Mouse (Mus musculus) heart, embryonic 12.5 days (tissue): ENCODE data around the gene Notch1. TPM values are rescaled to one million over a fixed set of nuclear protein-coding genes. Genes with fewer than 3 reads are reported as not detected.

Experiments
- ATAC-seq: fragments of 200-750 bp; cut with Nextera tagmentation; 2 replicates; pipeline ENCODE4 v1.8.0; 2017; ENCODE audit warnings: moderate TSS enrichment, moderate library complexity; ENCODE audit not compliant: insufficient number of reproducible peaks, low FRiP score
- H3K27ac ChIP-seq: fragments of 300-500 bp; sonication (generic); 2 replicates; pipeline ENCODE4 v1.5.1; 2016; ENCODE audit warnings: mild to moderate bottlenecking, moderate library complexity; ENCODE audit not compliant: poor library complexity, severe bottlenecking
- H3K27me3 ChIP-seq: fragments of 300-500 bp; sonication (generic); replicated peaks from 2 replicates; pipeline ENCODE4 v1.6.1; 2016; ENCODE audit warnings: mild to moderate bottlenecking, moderate library complexity
- H3K36me3 ChIP-seq: fragments of 300-500 bp; sonication (generic); 2 replicates; pipeline ENCODE4 v1.6.1; 2016; ENCODE audit warnings: mild to moderate bottlenecking, moderate library complexity
- H3K4me1 ChIP-seq: fragments of 300-500 bp; sonication (generic); replicated peaks from 2 replicates; pipeline ENCODE4 v1.6.1; 2016; ENCODE audit warnings: mild to moderate bottlenecking
- H3K4me2 ChIP-seq: fragments of 300-500 bp; sonication (generic); 2 replicates; pipeline ENCODE4 v1.6.1; 2016; ENCODE audit warnings: mild to moderate bottlenecking, moderate library complexity
- H3K4me3 ChIP-seq: fragments of 300-500 bp; sonication (generic); 2 replicates; pipeline ENCODE4 v1.5.1; 2016; ENCODE audit warnings: mild to moderate bottlenecking
- H3K9ac ChIP-seq: fragments of 300-500 bp; sonication (generic); 2 replicates; pipeline ENCODE4 v1.6.1; 2016; ENCODE audit warnings: mild to moderate bottlenecking, moderate library complexity
- H3K9me3 ChIP-seq: fragments of 300-500 bp; sonication (generic); replicated peaks from 2 replicates; pipeline ENCODE4 v1.6.1; 2016; ENCODE audit warnings: mild to moderate bottlenecking, moderate library complexity
- WGBS: fragments of 180-500 bp; shearing (Covaris S2); methylation state at CpG from one replicate; pipeline ENCODE4 v1.1.7; 2016; 5-methylcytosine and 5-hydroxymethylcytosine counted together
- polyA plus RNA-seq: library from polyadenylated mRNA; unstranded; fragments of >200 nt; fragmentation: Nextera tagmentation; extraction: Ambion mirVana; gene quantifications from 2 replicates; pipeline ENCODE4 v1.2.1, GENCODE M21; 2016

The Notch1 gene
- polyA plus RNA-seq, 1 experiment from 2014 or later = 20.4 TPM

DNA sequence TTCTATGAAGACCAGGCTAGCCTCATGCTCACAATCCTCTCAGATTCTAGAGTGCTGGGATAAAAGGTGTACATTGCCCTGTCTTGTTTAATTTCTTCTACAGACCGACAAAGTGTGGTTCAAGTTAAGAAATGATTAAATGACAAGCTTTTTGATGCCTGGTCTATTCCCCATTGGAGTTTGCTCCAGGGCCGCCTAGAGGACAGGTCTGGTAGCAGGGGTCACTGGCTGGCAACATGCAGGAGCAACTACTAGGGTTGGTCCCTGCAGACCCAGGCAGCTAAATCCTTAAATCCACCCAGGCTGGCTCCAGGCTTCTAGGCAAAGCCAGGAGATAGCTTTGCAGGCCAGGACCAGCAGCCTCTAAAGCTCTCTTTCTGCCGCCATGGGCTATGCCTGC lies 53.5 kb downstream of the Notch1 start:
- Histone ChIP-seq H3K27ac (no peak overlapping the region), H3K9ac (no peak overlapping the region), H3K9me3 (no peaks in the 10 kb centered on the region), H3K4me3 (no peak overlapping the region), H3K4me2 (no peak overlapping the region), H3K36me3 (peaks cover 83% of the 10 kb centered on the region), H3K4me1 (peaks cover 36% of the 10 kb centered on the region), H3K27me3 (no peaks in the 10 kb centered on the region)
- WGBS = 84% methylated on average over 3 of the region's 3 CpGs
- no peak for ATAC-seq

DNA sequence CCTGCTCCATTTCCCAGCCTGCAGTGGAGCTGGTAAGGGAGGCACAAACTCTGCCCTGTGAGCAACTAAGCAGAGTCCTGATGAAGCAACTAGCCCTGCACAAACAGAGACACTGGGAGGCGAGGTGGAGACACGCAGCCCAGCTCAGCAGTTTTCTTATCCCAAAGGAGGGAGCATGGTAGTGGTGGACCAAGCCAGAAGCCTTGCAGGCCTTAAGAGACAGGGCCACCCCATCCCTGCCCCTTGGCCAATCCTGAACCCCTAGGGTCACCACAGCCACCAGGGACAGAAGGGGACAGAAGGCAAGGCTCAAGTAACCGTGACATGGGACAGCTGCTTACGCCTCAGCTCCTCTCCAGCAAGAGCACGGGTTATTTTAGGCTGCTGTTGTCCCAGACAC lies 54.8 kb downstream of the Notch1 start:
- no peak overlapping the region for H3K9ac ChIP-seq
- no peaks in the 10 kb centered on the region for H3K27me3 ChIP-seq
- H3K27ac ChIP-seq = no peak overlapping the region
- no peak overlapping the region for H3K4me3 ChIP-seq
- 77% methylated on average over 5 of the region's 5 CpGs for WGBS
- H3K4me2 ChIP-seq = no peak overlapping the region
- peaks cover 70% of the 10 kb centered on the region for H3K36me3 ChIP-seq
- H3K9me3 ChIP-seq = no peaks in the 10 kb centered on the region
- peaks cover 37% of the 10 kb centered on the region for H3K4me1 ChIP-seq
- no peak for ATAC-seq

DNA sequence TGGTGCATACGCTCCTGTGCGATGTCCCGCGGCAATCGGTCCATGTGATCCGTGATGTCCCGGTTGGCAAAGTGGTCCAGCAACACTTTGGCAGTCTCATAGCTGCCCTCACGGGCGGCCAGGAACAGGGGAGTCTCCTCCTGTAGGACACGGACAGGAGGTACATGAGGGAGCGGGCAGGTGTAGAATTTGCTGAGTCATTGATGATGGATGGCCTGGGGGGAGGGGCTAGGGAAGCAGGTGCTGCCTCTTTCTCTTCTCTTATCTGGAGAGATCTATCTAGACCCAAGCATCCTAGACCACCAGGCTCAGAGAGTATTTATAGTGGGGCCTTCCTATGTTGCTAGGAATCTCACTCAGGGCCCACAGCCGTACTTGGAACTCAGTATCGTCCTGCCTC lies 55.6 kb downstream of the Notch1 start:
- Histone ChIP-seq H3K4me3 (no peak overlapping the region), H3K27ac (no peak overlapping the region), H3K27me3 (no peaks in the 10 kb centered on the region), H3K4me2 (no peak overlapping the region), H3K9ac (no peak overlapping the region), H3K36me3 (peaks cover 63% of the 10 kb centered on the region), H3K9me3 (no peaks in the 10 kb centered on the region), H3K4me1 (peaks cover 37% of the 10 kb centered on the region)
- WGBS = 88% methylated on average over 13 of the region's 13 CpGs
- ATAC-seq = no peak

DNA sequence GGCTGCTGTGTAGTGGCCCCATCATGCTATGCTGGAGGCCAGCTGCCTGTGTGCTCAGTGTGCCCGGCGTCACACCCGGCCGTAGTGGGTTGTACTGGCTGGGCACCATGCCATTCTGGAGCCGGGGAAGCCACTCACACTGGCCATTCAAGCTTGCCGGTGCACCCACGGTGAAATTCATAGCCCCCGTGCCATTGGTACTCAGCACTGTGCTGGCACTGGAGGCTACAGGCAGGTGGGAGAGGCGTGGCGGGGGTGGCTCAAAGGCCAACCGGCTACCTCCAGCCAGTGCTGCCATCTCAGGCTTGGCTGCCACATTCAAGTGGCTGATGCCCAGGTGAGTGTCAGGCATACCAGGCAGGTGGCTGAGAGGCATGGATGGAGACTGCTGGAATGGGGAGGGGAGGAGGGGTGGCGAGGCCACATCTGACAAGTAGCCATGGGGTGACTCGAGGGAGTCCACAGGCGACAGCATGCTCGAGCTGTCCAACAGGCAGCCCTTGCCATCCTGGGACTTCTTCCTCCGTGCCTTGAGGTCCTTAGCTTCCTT lies 56.3 kb downstream of the Notch1 start:
- no peak for ATAC-seq
- Histone ChIP-seq H3K4me3 (no peak overlapping the region), H3K36me3 (peaks cover 58% of the 10 kb centered on the region), H3K27ac (no peak overlapping the region), H3K9me3 (no peaks in the 10 kb centered on the region), H3K4me1 (peaks cover 37% of the 10 kb centered on the region), H3K27me3 (no peaks in the 10 kb centered on the region), H3K4me2 (no peak overlapping the region), H3K9ac (no peak overlapping the region)
- WGBS = 91% methylated on average over 16 of the region's 16 CpGs

DNA sequence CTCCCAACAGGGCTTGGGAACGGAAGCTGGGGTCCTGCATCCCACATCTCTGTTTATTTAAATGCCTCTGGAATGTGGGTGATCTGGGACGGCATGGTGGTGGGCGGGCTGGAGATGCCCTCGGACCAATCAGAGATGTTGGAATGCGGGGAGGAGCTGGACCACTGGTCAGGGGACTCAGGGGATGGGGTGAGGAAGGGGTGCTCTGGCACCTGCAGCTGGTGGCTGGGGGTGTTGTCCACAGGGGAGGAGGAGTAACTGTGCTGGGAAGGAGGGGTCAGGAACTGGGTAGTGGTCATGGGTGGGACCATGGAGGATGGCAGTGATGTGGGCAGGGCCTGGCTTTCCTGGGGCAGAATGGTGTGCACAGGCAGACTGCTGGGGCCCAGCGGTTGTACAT lies 57.0 kb downstream of the Notch1 start:
- H3K4me1 ChIP-seq = peaks cover 37% of the 10 kb centered on the region
- H3K4me2 ChIP-seq = no peak overlapping the region
- H3K27me3 ChIP-seq = no peaks in the 10 kb centered on the region
- WGBS = 41% methylated on average over 6 of the region's 6 CpGs
- peaks cover 51% of the 10 kb centered on the region for H3K36me3 ChIP-seq
- H3K9me3 ChIP-seq = no peaks in the 10 kb centered on the region
- peak; percentile 27; the same call in 1 of the 2 replicates for ATAC-seq
- H3K27ac ChIP-seq = no peak overlapping the region
- no peak overlapping the region for H3K9ac ChIP-seq
- H3K4me3 ChIP-seq = no peak overlapping the region

DNA sequence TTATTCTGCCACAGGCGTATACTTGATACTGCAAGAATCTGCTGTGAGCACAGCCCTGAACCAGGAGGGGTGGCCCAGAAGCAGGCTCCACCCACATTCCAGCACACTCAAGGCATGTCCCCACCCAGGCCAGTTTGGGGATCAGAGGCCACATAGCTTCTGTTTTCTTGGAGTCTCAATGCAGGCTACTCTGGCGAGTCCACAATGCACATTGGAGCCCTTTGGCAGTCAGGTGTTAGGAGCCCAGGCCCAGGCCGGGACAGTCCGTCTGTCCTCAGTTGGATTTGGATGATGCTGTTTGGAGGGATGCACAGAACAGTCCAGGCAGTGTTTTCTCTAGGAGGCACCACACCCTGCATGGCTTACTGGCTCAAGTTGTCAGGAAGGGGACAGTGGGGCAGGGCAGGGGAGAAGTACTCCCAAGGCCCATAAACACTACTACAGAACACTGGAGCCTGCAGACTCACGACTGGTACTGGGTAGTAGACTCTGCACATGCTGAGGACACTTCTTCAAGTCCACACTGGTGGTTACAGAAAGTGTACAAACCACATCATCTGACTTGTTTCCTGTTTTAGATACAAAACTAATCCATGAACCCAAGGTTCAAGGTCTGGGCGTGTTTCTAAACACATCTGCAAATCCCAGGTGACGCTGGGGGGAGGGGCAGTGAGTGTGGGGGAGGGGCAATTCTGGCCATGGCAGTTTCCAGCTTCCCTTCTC lies 57.9 kb downstream of the Notch1 start:
- Histone ChIP-seq H3K27me3 (no peaks in the 10 kb centered on the region), H3K36me3 (peaks cover 44% of the 10 kb centered on the region), H3K4me3 (no peak overlapping the region), H3K4me2 (no peak overlapping the region), H3K9me3 (no peaks in the 10 kb centered on the region), H3K9ac (no peak overlapping the region), H3K27ac (peak overlapping the region; percentile 5; the same call in 1 of the 2 replicates), H3K4me1 (peaks cover 37% of the 10 kb centered on the region)
- ATAC-seq = peak; percentile 44; the same call in 1 of the 2 replicates
- WGBS = 37% methylated on average over 7 of the region's 7 CpGs

DNA sequence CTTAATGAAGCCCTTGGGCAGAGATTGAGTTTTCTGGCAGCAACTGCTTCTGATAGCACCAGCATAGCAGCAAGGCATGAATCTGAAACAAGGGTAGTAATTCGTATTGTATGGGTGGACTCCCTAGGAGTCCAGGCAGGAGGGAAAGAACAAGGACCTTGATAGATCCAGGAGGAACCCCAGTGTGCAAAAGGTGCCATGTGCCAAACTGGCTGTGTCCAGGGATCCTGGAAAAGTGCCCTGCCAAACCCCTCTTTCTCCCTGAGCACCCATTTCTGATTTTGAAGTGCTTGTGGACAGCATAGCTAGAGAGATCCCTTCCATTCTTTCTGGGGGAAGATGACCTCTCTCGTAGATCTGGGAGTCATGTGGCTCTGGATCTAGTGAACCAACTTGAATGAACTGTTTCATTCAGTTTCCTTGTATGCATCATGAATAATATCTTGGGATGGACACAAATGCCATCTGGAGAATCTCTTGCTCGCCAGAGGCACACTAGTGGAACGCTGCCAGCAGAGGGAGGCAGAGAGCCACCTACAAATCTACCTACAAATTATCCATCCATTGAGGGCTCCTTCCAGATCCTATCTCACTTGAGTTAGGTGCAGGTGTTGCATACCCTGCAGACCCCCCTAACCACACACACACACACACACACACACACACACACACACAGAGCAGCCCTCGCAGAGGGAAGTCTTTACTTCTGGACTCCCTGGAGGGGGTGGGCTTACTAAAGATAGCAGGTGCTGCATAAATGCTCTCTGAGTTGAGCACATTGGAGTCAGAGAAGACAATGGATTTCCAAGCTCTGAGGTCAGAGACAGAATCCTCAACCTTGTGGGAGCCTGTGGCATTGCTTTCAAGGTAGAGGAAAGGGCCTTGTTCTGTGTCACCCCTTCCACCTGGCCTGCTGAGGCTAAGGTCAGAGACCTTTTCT lies 67.1 kb downstream of the Notch1 start:
- peaks cover 28% of the 10 kb centered on the region for H3K4me1 ChIP-seq
- H3K9me3 ChIP-seq = no peaks in the 10 kb centered on the region
- H3K4me3 ChIP-seq = no peak overlapping the region
- WGBS = 25% methylated on average over 5 of the region's 5 CpGs
- H3K4me2 ChIP-seq = no peak overlapping the region
- no peak overlapping the region for H3K9ac ChIP-seq
- H3K27me3 ChIP-seq = no peaks in the 10 kb centered on the region
- no peak for ATAC-seq
- H3K27ac ChIP-seq = no peak overlapping the region
- 0 out of 2 replicates have a peak, but pooled peaks cover 3% of the 10 kb centered on the region for H3K36me3 ChIP-seq

DNA sequence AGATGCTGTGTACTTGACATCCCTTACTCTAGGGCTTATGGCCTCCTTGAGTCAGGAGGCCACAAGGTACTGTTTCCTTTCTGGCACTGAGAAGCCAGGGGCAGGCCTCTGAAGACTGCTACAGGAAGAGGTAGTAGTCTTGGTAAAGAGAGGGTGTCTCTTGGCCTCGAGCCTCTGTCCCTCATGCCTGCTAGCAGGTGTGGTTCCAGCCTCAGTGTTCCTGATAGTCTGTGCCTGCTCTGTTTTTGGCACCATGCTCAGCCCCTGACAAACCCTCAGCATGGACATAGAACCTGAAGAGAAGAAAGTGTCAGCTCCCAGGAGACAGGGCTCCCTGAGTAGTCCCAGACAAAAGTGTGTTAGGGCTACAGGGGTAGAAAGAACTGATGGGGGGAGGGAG lies 69.0 kb downstream of the Notch1 start:
- Histone ChIP-seq H3K9ac (0 out of 2 replicates have a peak overlapping the region, but pooled peaks have one; percentile 43), H3K9me3 (no peaks in the 10 kb centered on the region), H3K4me1 (peaks cover 40% of the 10 kb centered on the region), H3K36me3 (0 out of 2 replicates have a peak, but pooled peaks cover 3% of the 10 kb centered on the region), H3K27ac (no peak overlapping the region), H3K4me3 (no peak overlapping the region), H3K27me3 (no peaks in the 10 kb centered on the region), H3K4me2 (no peak overlapping the region)
- ATAC-seq = no peak
- WGBS = 50% methylated on average over 1 of the region's 1 CpGs

DNA sequence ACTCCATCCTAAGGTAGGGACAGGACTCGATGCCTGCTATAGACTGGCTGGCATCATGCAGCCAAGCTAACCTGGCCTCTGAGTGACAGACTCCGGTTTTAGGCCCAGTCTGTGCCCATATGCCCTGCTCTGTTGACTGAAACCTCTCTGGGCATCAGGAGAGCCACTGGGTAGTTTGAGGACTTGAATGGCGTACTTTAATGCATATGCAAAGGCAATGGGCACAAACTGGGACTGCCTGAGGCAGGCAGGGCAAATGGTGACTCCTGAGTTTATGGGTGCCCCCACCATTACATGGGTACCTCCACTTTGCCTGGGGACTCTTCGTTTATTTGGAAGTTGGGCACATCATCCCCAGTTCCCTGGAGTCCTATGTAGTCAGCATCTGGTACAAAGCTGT lies 69.8 kb downstream of the Notch1 start:
- Histone ChIP-seq H3K27ac (peak overlapping the region; percentile 93), H3K4me3 (peak overlapping the region; percentile 97), H3K36me3 (peaks cover 4% of the 10 kb centered on the region), H3K9ac (peak overlapping the region; percentile 73), H3K9me3 (no peaks in the 10 kb centered on the region), H3K27me3 (no peaks in the 10 kb centered on the region), H3K4me2 (peak overlapping the region; percentile 76), H3K4me1 (peaks cover 37% of the 10 kb centered on the region)
- WGBS = 71% methylated on average over 4 of the region's 4 CpGs
- ATAC-seq = no peak

DNA sequence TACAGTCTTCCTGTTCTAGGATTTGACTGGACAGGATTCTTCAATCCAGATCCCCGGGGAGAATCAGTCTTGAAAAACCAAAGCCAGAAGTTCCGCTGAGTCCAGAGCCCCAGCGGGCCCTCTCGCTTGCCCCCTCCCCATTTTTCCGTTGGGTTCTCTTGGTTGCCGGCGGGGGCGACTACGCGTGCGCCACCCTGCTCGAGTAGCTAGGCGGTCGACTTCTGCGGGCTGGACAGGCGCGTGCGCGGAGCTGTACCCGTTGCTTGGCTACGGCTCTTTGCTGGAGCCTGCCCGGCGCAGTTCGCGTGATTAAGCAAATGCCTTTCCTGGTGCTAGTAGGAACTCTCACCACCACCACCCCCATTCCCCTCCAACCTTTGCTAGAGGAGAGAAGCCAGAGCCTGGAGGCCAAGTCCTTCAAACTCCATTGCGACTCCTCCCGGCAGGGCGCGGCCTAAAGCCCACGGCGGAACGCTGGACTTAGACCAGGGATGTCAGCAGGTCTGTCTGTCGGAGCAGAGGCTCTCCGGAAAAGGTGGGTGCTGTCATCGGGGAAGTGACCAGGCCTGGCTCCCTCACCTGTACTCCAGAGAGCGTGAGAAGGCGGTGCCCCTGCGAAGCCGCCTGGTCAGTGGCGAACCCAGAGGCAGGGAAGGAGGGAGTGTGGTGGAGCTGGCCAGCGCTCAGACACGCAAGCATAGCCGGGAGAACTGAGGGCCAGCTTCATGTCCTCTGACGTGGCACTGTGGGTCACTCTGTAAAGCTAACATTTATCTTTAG lies 70.6 kb downstream of the Notch1 start:
- ATAC-seq = peak; percentile 90
- H3K36me3 ChIP-seq = peaks cover 13% of the 10 kb centered on the region
- peak overlapping the region; percentile 73 for H3K9ac ChIP-seq
- H3K4me1 ChIP-seq = peaks cover 34% of the 10 kb centered on the region
- WGBS = under 1% methylated on average over 44 of the region's 44 CpGs
- no peaks in the 10 kb centered on the region for H3K9me3 ChIP-seq
- peak overlapping the region; percentile 76 for H3K4me2 ChIP-seq
- peak overlapping the region; percentile 93 for H3K27ac ChIP-seq
- no peaks in the 10 kb centered on the region for H3K27me3 ChIP-seq
- H3K4me3 ChIP-seq = peak overlapping the region; percentile 97
